Mouse (Mus musculus) limb, embryonic 14.5 days (tissue): ENCODE measurements at regions not wholly inside any gene's neighbourhood (a gene's known extent, or its start where the extent isn't known, plus 50 kb on each side); places are given as distances from the start of the nearest gene placed in this dataset.

Experiments
- ATAC-seq: fragments of 200-750 bp; cut with Nextera tagmentation; 2 replicates; pipeline ENCODE4 v1.8.0; 2017; ENCODE audit warnings: low read depth, moderate number of reproducible peaks, moderate TSS enrichment; ENCODE audit not compliant: low FRiP score
- DNase-seq: peaks from one replicate; pipeline ENCODE4 v3.0.0-alpha.2; 2015; ENCODE audit warnings: low spot score
- H3K27ac ChIP-seq: fragments of 300-500 bp; sonication (generic); replicated peaks from 2 replicates; pipeline ENCODE4 v1.5.1; 2014; ENCODE audit warnings: low read depth, mild to moderate bottlenecking, low read length, moderate library complexity, mixed read lengths
- H3K27me3 ChIP-seq: fragments of 300-500 bp; sonication (generic); 2 replicates; pipeline ENCODE4 v1.6.1; 2014; ENCODE audit warnings: low read length, mixed read lengths; ENCODE audit not compliant: control insufficient read depth, insufficient read depth
- H3K36me3 ChIP-seq: fragments of 300-500 bp; sonication (generic); 2 replicates; pipeline ENCODE4 v1.6.1; 2014; ENCODE audit warnings: mild to moderate bottlenecking, low read length, moderate library complexity, mixed read lengths; ENCODE audit not compliant: control insufficient read depth, insufficient read depth
- H3K4me1 ChIP-seq: fragments of 300-500 bp; sonication (generic); 2 replicates; pipeline ENCODE4 v1.6.1; 2014; ENCODE audit warnings: antibody characterized with exemption, low read length, mixed read lengths; ENCODE audit not compliant: control insufficient read depth, insufficient read depth
- H3K4me2 ChIP-seq: fragments of 300-500 bp; sonication (generic); replicated peaks from 2 replicates; pipeline ENCODE4 v1.6.1; 2014; ENCODE audit warnings: low read depth, mild to moderate bottlenecking, low read length, moderate library complexity; ENCODE audit not compliant: severe bottlenecking
- H3K4me3 ChIP-seq: fragments of 300-500 bp; sonication (generic); replicated peaks from 2 replicates; pipeline ENCODE4 v1.5.1; 2014; ENCODE audit warnings: low read length
- H3K9ac ChIP-seq: fragments of 300-500 bp; sonication (generic); 2 replicates; pipeline ENCODE4 v1.6.1; 2014; ENCODE audit warnings: mild to moderate bottlenecking, low read depth, low read length, moderate library complexity; ENCODE audit not compliant: severe bottlenecking
- H3K9me3 ChIP-seq: fragments of 300-500 bp; sonication (generic); 2 replicates; pipeline ENCODE4 v1.6.1; 2016; ENCODE audit warnings: low read length; ENCODE audit not compliant: control insufficient read depth
- POLR2A ChIP-seq: fragments of 200-500 bp; IDR thresholded peaks from 2 replicates; pipeline ENCODE4 v1.8.0; 2012; ENCODE audit warnings: inconsistent platforms, mild to moderate bottlenecking, moderate library complexity, borderline replicate concordance; ENCODE audit not compliant: insufficient read depth, insufficient read length; ENCODE audit errors: extremely low read depth
- WGBS: fragments of 180-500 bp; shearing (Covaris S2); extraction: QIAGEN DNeasy Blood & Tissue Kit; methylation state at CpG from one replicate; pipeline ENCODE4 v1.1.7; 2014; 5-methylcytosine and 5-hydroxymethylcytosine counted together

DNA sequence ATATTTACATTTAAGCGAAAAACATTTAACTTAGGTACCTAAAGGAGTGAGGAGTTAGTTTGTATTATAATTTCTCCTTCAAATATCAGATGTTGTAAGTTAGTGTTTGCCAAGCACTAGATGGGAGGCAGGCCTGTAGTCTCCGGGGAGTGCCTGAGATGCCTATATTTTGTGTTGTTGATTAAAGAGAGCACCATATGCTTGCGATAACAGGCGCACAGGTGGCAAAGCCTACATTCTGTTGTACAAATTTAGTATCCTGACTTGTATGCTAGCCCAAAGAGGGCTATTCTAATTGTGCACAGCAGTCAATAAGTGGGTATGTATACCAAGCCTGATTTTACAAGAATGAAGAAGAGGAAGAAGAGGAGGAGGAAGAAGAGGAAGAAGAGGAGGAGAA, 151.8 kb upstream of the Atxn1 start:
- Histone ChIP-seq H3K36me3 (no peaks in the 10 kb centered on the region), H3K4me2 (no peak overlapping the region), H3K27ac (no peak overlapping the region), H3K4me3 (no peak overlapping the region), H3K9me3 (no peaks in the 10 kb centered on the region), H3K27me3 (no peaks in the 10 kb centered on the region), H3K9ac (no peak overlapping the region), H3K4me1 (no peaks in the 10 kb centered on the region)
- ATAC-seq (no peak), DNase-seq (no peak)
- TF ChIP-seq POLR2A: no peak
- WGBS: 81% methylated on average over 4 of the region's 4 CpGs

DNA sequence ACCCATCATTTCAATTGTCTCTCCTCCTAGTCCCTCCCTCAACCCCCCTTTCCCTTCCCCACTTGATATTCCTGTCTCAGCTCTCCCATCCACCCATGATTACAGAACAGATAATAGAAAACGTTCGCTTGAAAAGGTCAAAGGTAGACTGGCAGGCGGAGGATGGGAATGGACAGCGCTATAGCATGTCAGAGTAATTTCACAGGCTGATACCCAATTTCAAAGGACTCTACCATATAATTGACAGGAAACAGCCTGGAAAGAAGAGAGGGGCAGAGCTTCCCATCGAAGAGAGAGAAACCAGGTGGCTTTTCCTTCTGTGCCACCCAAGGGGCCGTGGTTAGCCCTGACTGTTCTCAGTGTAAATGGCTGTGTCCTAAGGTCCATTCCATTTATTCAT, 140.2 kb upstream of the Atxn1 start:
- 55% methylated on average over 6 of the region's 6 CpGs for WGBS
- Histone ChIP-seq H3K27ac (no peak overlapping the region), H3K4me3 (no peak overlapping the region), H3K36me3 (no peaks in the 10 kb centered on the region), H3K9ac (no peak overlapping the region), H3K9me3 (no peaks in the 10 kb centered on the region), H3K4me2 (no peak overlapping the region), H3K27me3 (no peaks in the 10 kb centered on the region), H3K4me1 (no peaks in the 10 kb centered on the region)
- TF ChIP-seq POLR2A: no peak
- ATAC-seq (no peak), DNase-seq (no peak)

DNA sequence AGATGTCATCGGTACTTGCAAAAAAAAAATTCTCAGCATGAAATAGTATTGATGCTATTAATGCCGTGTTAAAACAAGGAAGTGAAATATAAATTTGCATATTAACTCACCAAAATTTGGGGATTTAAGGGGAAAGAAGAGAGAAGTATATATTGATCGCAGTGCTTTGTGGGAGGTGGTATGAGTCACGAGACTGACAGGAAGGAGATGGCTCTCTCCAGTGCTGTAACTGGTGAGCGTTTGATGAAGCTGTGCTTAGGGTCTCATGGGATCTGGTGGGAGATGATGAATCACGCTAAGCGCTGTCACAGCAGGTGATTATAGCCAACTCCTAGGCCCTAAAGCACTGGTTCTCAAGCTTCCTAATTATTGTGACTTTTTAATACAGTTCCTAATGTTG, 133.8 kb upstream of the Atxn1 start:
- TF ChIP-seq POLR2A: no peak
- ATAC-seq: no peak
- Histone ChIP-seq H3K4me3 (no peak overlapping the region), H3K27ac (no peak overlapping the region), H3K4me1 (no peaks in the 10 kb centered on the region), H3K27me3 (no peaks in the 10 kb centered on the region), H3K9me3 (no peaks in the 10 kb centered on the region), H3K4me2 (no peak overlapping the region), H3K9ac (no peak overlapping the region), H3K36me3 (no peaks in the 10 kb centered on the region)
- DNase-seq: no peak
- 77% methylated on average over 7 of the region's 7 CpGs for WGBS

DNA sequence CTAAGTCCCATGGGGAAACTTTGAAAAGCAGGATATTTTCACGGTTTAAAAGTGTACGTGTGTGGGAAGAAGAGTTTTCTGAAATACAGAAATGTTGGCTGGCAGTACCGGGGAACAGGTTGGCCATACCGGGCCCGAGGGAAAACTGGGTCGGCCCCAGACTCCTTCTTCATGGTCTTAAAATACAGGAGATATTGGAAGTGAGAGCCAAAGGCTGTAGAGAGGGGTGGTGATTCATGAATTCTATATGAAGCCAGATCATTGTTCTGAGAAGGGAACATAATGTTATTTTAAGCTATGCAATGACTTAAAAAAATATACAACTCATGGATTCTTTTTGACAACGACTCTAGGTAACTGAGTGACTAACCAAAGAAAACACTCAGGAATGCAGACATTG, 133.3 kb upstream of the Atxn1 start:
- no peaks in the 10 kb centered on the region for H3K27me3 ChIP-seq
- no peaks in the 10 kb centered on the region for H3K4me1 ChIP-seq
- H3K4me3 ChIP-seq: no peak overlapping the region
- TF ChIP-seq POLR2A: no peak
- no peak overlapping the region for H3K9ac ChIP-seq
- ATAC-seq (no peak), DNase-seq (no peak)
- no peaks in the 10 kb centered on the region for H3K9me3 ChIP-seq
- 79% methylated on average over 7 of the region's 7 CpGs for WGBS
- no peaks in the 10 kb centered on the region for H3K36me3 ChIP-seq
- no peak overlapping the region for H3K27ac ChIP-seq
- no peak overlapping the region for H3K4me2 ChIP-seq

DNA sequence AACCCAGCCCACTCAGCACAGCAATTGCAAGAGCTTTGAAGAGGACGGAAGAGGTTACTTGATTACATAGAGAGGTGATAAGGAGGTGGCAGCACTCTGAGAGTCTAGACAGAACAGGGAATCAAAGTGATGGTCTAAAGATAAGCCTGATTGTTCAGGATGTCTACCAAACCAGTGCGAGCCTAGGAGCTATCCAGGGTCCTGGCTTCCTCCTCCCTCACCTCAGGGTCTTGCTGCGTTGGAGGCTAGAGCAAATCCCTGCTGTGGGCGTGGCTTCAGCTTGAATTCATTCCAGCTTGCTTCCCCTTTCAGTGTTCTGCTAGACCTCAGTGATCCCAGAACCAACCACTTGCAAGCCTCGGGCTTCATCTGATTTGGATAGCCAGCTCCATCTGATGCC, 132.2 kb upstream of the Atxn1 start:
- no peak overlapping the region for H3K27ac ChIP-seq
- no peaks in the 10 kb centered on the region for H3K9me3 ChIP-seq
- no peak for TF ChIP-seq POLR2A
- no peak overlapping the region for H3K4me3 ChIP-seq
- no peak overlapping the region for H3K9ac ChIP-seq
- DNase-seq (peak; percentile 92), ATAC-seq (no peak)
- 2% methylated on average over 5 of the region's 5 CpGs for WGBS
- no peak overlapping the region for H3K4me2 ChIP-seq
- H3K27me3 ChIP-seq: no peaks in the 10 kb centered on the region
- no peaks in the 10 kb centered on the region for H3K36me3 ChIP-seq
- no peaks in the 10 kb centered on the region for H3K4me1 ChIP-seq

- 60% methylated on average over 8 of the region's 8 CpGs for WGBS
- Histone ChIP-seq H3K4me3 (no peak overlapping the region), H3K4me2 (no peak overlapping the region), H3K27ac (no peak overlapping the region), H3K27me3 (no peaks in the 10 kb centered on the region), H3K9ac (no peak overlapping the region), H3K4me1 (no peaks in the 10 kb centered on the region), H3K36me3 (no peaks in the 10 kb centered on the region), H3K9me3 (no peaks in the 10 kb centered on the region)
- ATAC-seq (no peak), DNase-seq (no peak)
- TF ChIP-seq POLR2A: no peak
Observed at GRCm38 (mm10) chr13:46096416-46096815, 131.6 kb upstream of the Atxn1 start.
